Mouse (Mus musculus) inflammation-experienced regulatory T-cells, adult 16 weeks (primary cell): ENCODE results near the gene Ngf. TPM values are rescaled to one million over a fixed set of nuclear protein-coding genes. Genes with fewer than 3 reads are reported as not detected.

Experiments used
- polyA plus RNA-seq: library from polyadenylated mRNA; unstranded; fragments of 100-300 nt; shearing (Covaris generic); gene quantifications from one replicate; pipeline ENCODE4 v1.2.1, GENCODE M21; 2017

The Ngf gene
- not detected for polyA plus RNA-seq

GRCm38 (mm10) chr3:102469713-102470448 is at the start of gene Ngf:
Ngf (plus strand) TSS chr3:102469919.

